Mouse (Mus musculus) thymus, postnatal 10 days (tissue): ENCODE measurements around the gene Nf1.

ENCODE experiments used
- DNase-seq, 2 experiments: peaks; one replicate each; pipeline ENCODE4 v3.0.0; 2021; ENCODE audit warnings: low spot score in 2 of 2

Gene Nf1

DNA sequence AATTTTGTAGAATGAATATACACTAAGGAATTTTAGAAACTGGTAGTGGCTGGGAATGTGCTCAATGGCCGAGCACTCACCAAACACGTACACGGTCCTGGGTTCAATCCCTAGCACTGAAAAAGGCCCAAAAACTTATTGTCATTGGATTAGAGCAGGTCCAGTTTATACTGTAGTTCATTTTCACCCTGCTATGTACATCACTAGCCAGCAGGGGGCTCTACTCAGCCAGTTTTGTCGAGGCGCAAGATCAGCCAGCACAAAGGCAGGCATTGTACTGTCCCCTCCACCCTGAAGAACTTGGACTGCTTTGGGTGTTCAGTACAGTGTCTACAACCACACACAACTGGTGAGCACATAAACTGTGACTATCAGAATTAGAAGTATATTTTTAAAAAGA lies 244.7 kb downstream of the Nf1 start:
- peak; percentile 50 to 75 for DNase-seq

DNA sequence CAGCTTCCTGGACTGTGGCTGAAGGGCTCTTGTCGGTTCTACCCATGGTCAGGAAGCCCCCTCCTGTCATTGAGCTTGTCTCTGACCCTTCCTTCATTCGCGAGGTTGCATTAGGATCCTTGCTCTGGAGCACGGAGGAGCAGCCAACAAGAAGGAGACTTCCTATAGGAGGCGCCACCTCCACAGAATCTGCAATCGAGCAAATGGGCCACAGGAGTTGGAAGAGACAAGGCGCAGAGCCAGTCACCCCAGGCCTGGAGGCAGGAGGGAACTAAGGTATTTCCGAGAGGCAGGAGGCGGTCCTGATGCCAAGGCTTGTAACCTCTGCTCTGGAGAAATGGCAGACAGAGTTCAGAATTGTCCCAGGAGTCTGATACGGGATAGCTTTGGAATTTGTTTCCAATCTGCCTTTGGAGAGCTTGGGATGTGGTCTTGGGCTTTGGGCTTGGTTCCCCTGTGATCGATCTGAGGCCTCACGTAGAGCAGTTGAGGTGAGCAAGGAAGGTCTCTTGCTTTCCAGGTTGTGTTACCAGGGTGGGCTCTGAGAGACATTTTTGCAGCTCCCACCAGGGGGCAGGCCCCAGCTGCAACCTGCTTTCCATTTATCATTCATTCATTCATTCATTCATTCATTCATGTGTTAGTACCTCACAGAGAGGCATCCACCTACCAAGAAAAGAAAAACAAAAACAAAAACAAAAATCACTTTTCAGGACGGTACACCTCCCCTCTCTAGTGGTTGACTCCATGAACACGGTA lies 250.0 kb downstream of the Nf1 start:
- peak; percentile 38 to 71 for DNase-seq

DNA sequence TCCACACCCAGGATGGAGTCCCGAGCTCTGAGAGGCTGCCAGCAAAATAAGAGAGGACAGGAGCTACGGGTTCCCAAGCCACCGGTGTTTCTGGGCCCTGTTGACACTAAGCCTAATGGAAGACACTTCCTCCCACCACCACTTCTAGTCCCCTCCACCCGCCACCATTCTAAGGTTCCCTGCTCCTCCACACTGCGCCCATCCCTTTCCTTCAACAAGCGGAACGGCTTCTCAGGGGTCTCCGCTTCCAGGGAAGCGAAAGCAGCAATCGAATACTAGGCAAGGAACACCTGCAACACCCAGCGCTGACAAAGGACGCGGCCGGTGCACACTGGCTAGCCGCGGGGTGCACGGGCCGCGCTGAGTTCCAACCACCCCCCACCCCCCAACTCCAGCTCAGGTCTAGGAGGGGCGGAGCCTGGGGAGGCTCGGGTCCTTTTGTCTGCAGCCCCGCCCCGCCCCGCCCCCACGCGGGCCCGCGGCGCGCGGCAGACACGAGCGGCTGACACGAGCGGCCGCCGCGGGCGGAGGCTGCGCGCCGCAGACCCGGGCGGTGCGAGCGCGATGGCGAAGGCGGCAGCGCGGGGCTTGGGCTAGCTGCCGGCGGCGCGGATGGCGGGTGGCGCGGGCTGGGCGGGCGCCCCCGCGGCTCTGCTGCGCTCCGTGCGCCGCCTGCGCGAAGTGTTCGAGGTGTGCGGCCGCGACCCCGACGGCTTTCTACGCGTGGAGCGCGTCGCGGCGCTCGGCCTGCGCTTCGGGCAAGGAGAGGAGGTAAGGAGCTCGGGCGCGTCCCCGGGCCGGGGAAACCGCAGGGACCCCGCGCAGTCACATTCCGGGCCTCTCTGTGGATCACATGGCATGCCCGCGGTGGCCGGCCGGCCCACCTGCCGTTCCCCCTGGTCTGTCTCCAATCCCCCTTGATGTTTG lies 251.4 kb downstream of the Nf1 start, which contains the start of gene Rab11fip4:
Gene Rab11fip4 (plus strand): TSS at position 549 of the 927 bp plus-strand sequence.
- DNase-seq, result peak; percentile 46 to 62

DNA sequence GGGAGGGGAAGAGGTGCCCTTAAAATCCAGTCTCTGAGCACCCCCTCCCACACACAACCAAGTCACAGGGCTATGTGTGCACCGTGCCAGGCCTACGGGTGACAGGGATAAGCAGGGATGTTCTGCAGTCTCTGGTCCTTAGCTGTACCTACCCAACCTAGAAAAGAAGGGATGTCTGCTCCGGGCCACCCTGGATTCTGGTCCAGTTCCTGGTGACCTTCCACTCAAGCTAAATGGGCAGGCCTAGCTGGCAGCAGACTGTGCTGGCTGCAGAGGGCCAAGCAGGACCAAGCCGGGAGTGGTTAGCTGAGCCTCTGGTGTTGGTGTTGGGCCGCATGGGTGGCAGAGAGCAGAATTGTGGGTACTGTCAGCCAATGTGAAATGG lies 252.1 kb downstream of the Nf1 start:
- no peak for DNase-seq

DNA sequence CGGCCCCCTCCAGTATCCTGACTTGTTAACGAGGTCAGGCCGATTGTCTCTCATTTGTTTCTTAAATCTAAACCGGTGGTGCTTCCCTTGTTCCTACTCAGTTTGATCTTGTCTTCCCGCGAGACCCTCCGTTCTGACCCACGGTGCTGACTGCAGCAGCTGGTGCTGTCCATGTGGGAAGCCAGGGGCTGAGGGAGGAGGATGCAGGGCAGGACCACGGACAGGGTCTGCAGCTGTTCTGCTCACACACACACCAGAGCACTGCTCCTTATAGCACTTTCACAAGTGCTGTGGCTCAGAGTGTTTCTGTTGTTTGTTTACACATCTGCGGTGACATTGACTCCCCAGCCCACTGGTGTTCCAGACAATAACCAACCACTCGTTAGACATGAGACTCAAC lies 254.0 kb downstream of the Nf1 start:
- DNase-seq, result no peak

DNA sequence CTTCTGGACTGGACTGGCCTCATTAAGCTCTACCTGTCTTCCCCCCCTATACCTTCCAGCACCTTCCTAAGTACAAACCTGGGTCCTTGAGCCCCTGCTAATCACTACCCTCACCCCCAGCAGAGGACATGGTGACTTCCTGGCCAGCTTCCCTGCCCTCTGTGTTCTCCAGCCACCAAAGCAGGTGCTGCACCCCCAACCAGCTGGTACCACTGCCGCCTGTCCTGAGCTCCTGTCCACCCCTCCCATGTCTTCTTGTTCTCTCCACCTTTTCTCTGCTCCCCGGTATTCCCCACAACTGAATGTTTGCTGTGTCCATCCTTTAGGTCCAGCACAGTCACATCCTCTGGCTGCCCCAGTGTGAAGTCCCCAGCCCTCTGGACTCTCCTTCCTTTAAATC lies 271.0 kb downstream of the Nf1 start:
- DNase-seq, result no peak

DNA sequence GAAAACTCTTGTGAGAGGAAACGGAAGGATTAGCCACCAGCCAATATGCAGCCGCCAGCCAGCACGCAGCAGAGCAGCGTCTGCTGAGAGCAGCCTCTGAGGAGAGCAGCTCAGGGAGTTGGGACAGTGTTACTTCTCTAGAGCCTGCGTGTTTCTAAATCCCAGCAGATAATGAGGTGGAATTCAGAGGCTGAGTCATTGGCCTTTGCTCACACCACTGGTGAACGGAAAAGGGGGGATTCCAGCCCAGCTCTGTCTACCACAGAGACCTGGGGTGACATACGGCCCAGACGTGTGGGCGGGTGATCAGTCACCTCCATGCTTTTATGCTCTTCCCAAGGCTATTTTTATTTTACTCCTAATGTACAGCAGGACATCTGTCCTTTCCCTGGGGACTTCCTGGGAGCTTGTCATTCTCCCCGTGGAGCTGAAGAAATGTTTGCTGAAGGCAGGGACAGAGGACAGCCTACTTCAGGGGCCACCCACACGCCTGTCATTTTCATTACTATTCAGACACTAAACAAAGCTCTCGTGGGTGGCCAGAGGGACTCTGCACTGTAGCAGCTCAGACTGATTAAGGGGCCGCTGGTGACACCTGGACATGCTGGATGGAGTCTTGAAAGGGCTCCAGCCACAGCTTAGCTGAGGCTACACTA lies 271.6 kb downstream of the Nf1 start:
- DNase-seq, result peak; percentile 38

DNA sequence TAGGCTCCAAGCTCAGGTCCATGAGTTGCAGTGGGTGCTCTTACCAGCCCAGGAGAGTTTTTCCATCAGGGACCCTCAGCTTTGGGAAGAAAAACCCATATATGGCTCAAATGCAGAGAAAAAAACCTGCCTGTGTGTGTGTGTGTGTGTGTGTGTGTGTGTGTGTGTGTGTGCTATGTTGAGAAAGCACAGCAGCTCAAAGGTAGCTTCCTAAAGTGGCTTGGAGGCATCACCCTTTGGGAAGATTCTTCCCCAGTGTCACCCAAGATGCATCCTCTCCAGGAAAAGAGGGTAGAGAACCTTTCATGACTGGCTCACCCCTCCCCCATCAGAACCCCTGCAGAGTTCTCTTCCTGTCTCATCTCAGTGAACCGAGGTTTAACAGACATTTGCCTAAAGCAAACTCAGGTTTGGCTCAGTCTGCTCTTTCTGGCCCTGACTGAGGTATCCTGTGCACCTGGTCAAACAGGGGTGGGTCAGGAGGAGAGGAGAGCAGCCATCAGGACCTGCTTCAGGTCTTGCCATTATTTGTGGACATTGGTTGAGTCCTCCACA lies 272.6 kb downstream of the Nf1 start:
- DNase-seq, result peak; percentile 73 to 82

DNA sequence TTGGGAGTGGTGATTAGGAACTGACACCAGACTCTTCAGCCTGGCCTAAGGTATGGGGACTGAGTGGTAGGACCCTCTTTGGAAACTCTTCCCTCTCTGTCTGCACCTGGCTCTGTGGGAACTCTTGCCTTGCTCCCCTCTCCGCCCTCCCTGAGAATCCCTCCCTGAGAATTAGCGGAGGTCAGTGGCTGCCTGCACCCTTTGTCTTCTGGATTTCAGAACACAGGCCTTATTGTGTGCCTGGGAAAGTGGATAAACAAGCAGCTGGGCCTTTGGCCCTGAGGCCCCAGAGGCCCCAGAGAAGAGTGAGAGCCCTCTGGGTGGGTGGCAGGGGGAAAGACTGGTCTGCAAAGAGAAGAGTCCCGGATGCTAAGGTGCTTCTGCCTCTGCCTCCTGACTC lies 273.6 kb downstream of the Nf1 start:
- DNase-seq, result no peak

DNA sequence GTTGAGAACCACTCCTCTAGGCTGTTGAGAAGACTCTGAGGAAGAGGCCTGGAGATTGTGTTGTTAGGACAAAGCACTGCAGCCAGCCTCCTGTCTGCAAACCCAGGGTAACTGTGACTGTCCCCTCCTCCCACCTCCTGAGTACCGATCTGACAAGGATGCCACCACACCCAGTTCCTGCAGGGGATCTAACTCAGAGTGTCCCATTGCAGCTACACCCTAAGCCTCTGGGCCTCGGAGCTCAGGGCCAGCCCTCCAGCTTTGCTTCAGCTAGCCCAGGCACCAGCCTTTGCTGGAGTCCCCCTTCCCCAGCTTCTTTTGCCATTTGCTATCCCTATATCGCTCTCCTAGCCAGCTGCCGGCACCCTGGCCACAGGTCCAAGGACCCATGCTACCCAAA lies 274.2 kb downstream of the Nf1 start:
- peak; percentile 39 to 51 for DNase-seq

DNA sequence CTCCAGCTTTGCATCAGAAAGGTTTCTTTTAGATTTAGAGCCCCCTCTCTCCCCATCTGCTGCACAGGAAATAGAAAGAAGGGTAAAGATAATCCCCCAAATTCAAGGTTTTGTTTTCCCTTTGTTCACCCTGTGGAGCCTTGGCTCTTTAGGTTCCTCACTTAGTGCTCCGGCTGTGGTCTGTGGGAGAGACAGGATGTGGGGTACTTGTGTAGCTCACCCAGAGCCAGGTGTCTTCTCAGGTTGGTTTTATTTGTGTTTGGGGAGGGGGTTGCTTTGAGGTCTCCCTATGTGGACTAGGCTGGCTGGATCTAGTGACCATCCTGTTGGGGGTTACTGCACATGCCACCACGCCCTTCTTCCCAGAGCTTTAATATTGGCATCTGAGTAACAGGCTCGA lies 275.4 kb downstream of the Nf1 start:
- DNase-seq, result peak; percentile 58 to 63

DNA sequence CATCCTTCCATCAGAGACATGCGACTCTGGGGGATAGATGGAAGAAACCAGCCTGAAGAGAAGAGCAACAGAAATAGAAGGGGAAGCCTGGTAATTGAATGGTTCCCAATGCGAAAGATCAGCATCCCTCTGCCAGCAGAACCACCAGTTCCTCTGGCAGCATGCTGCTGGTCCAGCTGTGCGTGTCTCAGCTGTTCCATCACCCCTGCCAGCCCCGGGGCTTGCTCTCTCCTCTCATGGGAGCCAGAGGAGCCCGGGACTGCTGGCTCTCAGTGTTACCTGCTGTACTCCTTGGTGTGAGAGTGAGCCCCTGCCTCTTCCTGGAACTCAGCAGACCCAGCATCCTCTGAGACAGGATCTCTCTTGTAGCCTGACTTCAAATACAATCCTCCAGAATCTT lies 276.4 kb downstream of the Nf1 start:
- no peak for DNase-seq

DNA sequence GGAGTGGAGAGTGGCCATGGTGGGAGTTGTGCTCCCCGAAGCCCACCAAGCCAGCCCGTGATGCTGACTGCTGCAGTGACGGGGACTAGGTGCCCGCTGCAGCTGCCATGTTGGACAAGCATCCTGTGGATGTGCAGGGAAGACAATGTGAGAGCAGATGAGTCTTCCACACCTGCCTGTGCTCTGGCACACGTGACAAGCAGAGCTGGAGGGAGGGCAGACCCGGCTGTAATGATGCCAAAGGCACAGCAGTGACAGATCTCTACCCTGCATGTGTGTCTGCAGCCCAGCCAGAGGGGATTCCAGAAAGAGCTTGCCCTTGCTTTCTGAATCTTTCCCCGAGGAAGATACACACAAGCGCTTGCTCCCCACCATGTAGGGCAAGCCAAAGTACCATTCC lies 278.5 kb downstream of the Nf1 start:
- peak; percentile 49 to 63 for DNase-seq

DNA sequence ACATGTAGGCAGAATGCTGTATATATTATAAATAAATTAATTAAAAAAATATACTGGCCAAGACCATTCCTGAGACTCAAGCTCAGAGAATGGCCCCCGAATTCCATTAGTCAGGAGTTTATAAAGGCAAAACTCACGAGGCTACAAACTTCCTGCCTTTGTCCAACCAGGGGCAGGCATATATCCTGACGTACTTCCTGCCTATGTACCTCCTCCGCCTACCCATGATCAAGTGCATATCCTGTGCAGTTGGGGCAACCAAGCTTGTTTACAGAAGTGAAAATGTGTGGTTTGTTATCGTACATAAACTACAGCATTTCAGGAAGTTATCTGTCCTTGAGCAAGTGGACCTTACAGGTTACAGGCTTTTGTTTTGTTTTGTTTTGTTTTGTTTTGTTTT lies 283.5 kb downstream of the Nf1 start:
- DNase-seq, result no peak

DNA sequence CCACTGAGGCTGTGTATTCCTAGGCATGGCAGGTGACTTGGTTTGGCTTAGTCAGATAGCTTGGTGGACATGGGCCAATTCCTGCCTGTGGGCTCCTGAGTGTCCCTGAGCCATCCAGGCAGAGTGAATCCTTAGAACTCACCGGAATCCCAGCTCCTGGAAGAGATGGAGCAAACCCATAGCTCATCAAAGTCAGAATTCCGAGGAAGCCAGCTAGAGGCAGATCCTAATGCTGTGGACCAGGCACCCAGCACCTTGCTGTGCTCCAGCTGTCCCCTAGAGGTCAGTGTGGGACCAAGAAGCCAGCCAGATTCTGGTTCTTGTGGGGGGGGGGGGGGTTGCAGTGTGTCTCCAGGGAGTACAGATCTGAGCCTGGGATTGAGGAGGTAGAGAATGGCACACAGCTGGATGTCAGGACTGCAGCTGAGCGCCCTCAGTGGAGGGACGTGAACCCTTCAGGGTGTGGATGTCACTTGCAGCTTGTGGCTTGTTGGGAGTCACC lies 285.4 kb downstream of the Nf1 start:
- DNase-seq, result peak in 1 of 2 experiments; percentile 67

DNA sequence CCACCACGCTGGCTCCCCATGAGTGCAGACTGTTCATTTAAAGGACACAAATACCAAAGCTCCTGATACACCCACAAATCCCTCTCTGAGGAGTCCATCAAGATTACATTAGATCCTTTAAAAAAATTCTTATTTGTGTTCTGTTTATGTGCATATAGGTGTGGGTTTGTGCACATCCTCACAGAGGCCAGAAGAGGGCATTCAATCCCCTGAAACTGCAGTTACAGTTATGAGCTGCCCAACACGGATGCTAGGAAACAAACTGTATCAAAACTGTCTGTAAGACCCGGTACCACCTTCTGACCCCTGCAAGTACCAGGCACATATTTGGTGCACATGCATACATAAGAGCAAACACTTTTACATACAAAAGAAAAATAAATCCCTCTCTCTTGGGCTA lies 289.2 kb downstream of the Nf1 start:
- no peak for DNase-seq

DNA sequence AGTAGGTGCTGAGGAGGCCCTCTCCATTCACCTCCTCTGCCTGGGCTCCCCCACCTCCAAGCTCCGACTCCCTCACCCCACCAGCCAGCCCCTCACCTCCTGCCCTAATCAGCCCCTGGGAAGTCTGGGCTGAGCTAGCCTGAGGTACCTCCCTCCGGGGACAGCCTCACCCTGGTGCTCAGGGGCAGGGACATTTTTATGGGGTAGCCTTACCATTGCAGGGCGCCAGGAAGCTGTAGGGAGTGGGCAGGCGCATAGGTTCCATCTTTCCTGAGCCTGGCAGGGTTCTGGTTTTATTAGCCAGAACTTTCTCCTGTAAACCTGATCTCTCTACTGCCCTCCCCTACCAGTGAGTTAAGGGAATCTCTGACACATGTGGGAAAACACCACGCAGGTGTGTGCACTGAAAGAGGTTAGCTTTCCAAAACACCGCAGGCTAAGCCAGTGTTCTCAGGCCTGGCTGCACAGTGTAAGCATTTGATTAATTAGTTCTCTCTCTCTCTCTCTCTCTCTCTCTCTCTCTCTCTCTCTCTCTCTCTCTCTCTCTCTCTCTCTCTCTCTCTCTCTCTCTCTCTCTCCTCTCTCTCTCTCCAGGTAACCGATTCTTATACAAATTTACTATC lies 290.4 kb downstream of the Nf1 start:
- DNase-seq, result no peak

DNA sequence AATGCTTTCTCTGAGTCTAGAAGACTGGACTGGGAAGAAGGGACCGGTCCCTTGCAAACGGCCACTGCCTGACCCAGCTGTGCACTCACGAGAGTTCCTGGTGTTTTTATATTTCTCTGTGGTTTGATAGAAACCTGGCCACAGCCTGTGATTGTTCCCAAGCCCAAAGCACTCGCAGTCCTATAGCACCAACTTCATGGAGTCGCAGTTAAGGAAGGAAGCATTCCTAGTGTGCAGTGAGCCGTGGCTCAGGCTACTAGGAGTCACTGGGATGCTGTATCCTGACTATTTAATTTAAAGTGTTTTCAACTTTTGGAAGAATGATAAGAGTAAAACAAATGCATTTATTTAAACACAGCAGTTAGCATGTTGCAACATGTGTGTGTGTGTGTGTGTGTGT lies 291.0 kb downstream of the Nf1 start:
- DNase-seq, result no peak
